Mouse (Mus musculus): ENCODE measurements around the gene 1700123L14Rik.
"Not testable (repeated sequence)": the region's sequence is repeated elsewhere in the genome, so short reads cannot be mapped to it uniquely, and the experiment has no call there.

1700123L14Rik gene

DNA sequence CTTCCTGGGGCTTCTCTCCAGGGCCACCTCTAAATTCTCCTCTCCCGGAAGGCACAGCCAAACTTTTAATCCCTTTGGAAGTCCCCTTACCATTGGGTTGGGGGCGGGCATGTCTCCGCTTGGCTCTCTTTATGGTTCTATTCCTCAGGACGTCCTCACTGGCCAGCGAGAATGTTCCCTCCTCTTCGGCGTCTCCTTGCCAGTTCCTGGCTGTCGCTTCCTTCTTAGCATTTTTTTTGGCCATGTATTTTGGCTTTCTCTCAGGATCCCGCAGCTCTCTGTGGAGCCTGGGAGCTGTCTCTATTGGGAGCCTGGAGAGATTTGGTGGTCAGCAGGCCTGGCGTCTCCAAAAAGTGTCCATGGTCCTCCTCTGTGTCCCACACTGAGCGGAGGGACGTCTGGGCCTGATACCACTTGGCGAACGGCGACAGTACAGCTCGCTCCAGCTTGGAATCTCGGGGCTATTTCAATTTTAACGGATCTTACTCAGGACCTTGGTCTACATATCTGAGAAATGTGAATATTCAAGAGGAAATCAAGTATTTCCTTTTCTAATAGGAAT is at the start of gene 1700123L14Rik:
Gene 1700123L14Rik (minus strand): TSS at position 426 of the 562 bp plus-strand sequence.
- peak; percentile 38; the same call in 1 of the 2 replicates for ATAC-seq (ENCODE audit: low TSS enrichment)

DNA sequence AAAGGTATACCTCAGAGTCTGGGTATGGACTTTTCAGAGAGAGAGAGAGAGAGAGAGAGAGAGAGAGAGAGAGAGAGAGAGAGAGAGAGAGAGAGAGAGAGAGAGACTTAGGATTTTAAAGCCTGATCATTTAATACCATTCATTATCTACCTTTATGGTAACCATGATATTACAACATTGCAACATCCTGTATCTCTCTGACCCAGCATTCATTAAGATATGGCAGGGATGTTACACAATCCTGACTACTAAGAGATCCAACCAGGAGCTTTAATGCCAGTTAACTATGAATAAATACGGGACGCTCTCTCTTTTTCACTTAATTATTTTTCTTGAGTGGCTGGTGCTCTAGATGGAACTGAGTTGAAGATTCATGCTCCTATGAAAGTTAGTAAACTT is 39.4 kb upstream of the 1700123L14Rik start:
- no peak for ATAC-seq (ENCODE audit: low TSS enrichment)

DNA sequence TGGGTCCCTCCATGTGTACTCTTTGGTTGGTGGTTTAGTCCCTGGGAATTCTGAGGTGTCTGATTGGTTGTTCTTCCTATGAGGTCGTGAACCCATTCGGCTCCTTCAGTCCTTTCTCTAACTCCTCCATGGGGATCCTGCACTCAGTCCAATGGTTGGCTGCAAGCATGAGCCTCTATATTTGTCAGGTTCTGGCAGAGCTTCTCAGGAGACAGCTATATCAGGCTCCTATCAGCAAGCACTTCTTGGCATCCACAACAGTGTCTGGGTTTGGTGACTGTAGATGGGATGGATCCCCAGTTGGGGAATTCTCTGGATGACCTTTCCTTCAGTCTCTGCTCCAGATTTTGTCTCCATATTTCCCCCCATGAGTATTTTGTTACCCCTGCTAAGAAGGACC is 32.9 kb upstream of the 1700123L14Rik start:
- not testable (repeated sequence) for ATAC-seq (ENCODE audit: low TSS enrichment)

DNA sequence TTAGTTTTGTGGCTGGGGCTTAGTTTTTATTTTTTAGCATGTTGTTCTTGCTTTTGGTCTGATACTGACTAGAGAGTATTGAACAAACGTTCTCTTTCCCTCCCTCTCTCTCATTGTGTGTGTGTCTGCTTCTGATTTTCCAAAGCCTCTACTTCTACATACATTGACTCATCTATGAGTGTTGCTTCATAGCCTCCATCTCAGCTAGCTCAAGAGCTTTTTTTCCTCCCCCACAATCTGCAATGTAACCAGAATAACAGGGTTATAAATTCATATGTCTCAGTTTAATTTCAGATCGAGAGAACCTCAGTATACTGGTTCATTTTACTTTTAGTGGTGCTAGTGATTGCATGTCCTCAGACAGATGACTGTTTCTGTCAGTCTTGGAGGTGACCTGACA is 20.5 kb upstream of the 1700123L14Rik start:
- ATAC-seq (ENCODE audit: low TSS enrichment) = peak; percentile 82

DNA sequence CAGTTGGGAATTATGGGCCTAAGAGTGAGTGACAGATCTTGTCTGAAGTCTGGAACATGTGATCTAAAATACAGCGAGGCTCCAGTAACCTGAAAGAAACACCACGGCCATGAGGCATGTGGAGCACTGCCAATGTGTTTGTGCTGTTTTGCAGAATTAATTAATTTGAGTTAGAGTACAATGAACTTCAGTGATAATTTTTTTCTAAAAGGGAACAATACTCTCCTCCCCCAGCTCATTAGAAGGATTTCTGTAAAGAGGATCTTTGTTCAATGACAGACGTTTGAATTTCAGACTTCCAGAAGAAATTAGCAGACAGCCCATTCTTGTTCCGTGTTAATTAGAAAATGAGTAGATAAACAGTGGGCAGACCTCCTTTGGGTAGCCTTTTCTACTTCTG is 17.3 kb upstream of the 1700123L14Rik start:
- no peak for ATAC-seq (ENCODE audit: low TSS enrichment)

DNA sequence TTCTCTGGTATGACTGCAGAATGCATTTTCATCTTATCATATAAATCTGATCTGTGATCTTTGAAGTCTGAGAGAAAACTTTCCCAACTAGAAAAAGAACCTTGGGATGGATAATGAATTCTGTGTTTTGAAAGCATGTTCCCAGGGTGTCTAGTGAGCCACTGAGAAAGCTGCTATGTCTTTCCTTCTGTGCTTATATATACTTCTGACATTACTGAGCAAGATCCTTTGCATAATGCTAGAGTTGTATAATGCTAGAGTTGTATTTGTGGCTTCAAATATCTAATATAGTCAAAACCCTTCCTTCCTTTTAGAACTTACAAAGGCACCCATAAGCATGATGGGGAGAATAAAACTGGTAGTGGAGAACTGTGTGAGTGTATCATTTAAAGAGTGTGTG is 12.5 kb upstream of the 1700123L14Rik start:
- ATAC-seq (ENCODE audit: low TSS enrichment) = peak; percentile 97

DNA sequence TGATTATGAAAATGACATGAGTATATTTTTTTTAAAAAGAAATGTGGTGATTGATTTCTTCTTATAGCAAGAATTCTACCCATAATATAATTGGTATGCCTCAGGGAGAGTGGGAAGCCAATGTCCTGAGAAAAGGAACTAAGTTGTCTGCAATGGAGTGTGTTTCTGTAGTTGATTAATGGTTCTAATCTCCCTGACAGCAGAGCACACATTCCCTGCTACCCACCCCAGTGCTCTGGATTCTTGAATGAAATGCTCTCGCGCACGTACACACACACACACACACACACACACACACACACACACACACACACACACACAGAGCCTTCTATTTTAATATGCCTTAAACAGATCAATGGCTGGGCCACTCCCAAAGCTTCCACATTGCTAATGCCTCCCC is 7.6 kb upstream of the 1700123L14Rik start:
- ATAC-seq (ENCODE audit: low TSS enrichment) = no peak

DNA sequence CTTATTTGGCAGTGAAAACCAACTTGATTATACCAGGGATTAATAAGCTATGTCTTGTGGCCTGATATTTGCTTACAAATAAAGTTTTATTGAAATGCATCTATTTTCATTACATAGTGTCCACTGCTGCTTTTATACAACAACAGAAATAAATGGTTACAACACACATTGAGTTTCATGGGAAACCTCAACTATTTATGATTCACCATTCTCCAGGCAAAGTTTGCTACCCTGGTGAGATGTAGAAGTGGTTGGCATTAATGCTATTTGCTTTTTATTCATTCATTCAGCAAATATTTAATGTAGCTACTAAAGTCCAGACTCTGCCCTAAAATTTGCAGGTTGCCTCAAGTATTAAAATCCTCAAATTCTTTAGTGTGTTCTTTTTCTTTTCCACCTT is 988 bp upstream of the 1700123L14Rik start:
- ATAC-seq (ENCODE audit: low TSS enrichment) = no peak

DNA sequence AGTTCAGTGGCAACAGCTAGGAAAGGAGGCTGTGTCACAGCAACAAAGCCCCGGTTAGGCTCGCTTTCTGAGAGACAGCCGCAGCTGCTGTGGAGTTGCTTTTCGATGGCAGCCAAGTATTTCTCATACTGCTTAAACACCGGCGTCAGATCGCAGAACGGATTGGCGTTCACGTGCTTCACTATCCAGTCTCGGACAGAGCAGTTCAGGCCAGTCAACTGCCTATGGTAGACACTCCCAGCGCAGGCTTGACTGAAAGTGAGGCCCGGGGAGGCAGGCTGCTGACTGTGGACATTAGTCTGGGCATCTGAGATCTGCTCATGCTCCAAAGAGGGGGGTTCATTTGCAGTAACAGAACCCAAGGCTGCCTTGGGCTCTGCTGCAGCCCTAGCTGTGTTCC is 640 bp downstream of the 1700123L14Rik start:
- ATAC-seq (ENCODE audit: low TSS enrichment) = peak; percentile 34; the same call in 1 of the 2 replicates

DNA sequence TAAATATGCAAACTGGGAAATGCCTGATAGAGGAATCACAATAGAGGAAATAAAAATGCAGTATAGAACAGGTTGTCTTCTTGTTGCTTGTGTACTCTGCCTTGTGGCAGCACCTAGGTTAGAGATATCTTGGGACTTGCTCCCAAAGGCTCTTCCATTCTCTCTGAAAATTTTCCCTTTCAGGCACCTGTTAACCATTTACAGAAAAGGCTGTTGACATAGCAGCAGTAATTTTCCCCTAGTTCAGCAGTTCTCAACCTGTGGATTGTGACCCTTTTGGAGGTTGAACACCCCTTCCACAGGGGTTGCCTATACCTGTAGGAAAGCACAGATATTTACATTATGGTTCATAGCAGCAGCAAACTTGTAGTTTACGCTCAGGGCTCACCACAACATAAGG is 22.7 kb downstream of the 1700123L14Rik start:
- ATAC-seq (ENCODE audit: low TSS enrichment) = no peak

DNA sequence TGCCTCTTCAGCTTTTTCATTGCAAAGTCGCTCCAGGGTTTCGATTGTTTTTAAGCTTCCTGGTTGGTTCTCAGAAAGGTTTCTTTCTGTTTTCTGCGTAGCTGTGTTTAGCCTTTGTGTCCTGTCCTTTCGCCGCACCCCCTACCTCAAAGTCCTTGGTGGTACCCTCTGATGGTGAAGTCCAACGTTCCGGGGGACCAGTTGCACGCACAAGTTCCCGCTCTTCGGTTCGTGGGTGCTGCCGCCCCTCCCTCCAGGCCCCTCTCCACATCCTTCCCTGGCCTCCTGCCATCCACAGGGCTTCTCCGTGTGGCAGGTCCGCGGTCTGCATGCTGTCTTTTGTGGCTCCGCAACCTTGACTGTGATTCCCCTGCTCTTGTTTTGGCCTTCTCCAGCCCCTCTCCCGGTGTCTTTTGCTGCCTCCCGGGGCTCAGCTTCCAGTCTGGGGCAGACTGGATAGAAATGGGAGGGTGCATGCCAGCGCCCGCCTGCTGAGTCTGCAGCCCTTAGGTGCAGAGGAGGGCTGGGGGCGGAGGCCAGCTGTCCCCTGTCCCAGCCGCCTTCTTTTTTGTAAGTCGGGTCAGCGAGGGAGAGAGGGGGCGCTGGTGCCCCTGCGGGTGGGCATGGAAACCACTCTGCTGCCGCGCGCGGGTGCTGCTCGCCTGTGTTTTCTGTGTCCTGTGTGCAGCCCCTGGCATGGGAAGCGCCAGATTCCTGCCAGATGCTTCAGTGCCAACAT is 49.3 kb downstream of the 1700123L14Rik start:
- ATAC-seq (ENCODE audit: low TSS enrichment) = peak; percentile 64

DNA sequence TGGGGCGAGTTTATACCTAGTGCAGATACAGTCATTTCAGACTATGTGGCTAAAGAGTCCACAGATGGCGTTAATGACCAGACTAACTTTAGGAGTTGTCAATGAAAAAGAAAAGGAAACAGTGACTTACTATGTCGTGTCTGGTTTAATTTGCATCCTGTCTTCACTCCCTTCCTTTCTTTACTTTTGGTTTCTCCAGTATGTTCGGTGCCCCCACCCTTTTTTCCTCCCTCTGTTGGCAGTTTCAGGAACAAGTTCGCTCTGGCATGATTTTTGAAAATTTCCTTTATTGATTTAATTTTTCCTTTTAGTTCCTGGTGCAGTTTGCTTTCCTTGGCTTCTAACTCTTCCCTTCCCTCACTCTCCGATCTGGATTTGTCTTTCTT is 49.9 kb downstream of the 1700123L14Rik start:
- ATAC-seq (ENCODE audit: low TSS enrichment) = no peak

All from frontal cortex, adult (tissue).